Mouse (Mus musculus): ENCODE results near the gene Jpt1.
"Not testable (repeated sequence)": the region's sequence is repeated elsewhere in the genome, so short reads cannot be mapped to it uniquely, and the experiment has no call there.

Gene Jpt1

GRCm38 (mm10) chr11:115512407-115513183, 1.6 kb downstream of the Jpt1 start:
- in situ Hi-C loops (cut with MboI; ENCODE audit: low sequenced_read_pairs) = no loop called here

- in situ Hi-C loops (cut with MboI; ENCODE audit: low sequenced_read_pairs) = no loop called here
Observed at GRCm38 (mm10) chr11:115512004-115512403, 2.2 kb downstream of the Jpt1 start.

GRCm38 (mm10) chr11:115511121-115511520, 3.1 kb downstream of the Jpt1 start:
- in situ Hi-C loops (cut with MboI; ENCODE audit: low sequenced_read_pairs) = no loop called here

- in situ Hi-C loops (cut with MboI; ENCODE audit: low sequenced_read_pairs) = no loop called here
Observed at GRCm38 (mm10) chr11:115510507-115510888, 3.7 kb downstream of the Jpt1 start.

- in situ Hi-C loops (cut with MboI; ENCODE audit: low sequenced_read_pairs) = no loop called here
Observed at GRCm38 (mm10) chr11:115509773-115510506, 4.2 kb downstream of the Jpt1 start.

GRCm38 (mm10) chr11:115508061-115508460, 6.1 kb downstream of the Jpt1 start:
- in situ Hi-C loops (cut with MboI; ENCODE audit: low sequenced_read_pairs) = no loop called here

- in situ Hi-C loops (cut with MboI; ENCODE audit: low sequenced_read_pairs) = no loop called here
Observed at GRCm38 (mm10) chr11:115506586-115506985, 7.6 kb downstream of the Jpt1 start.

GRCm38 (mm10) chr11:115502636-115503035, 11.6 kb downstream of the Jpt1 start:
- in situ Hi-C loops (cut with MboI; ENCODE audit: low sequenced_read_pairs) = no loop called here

GRCm38 (mm10) chr11:115496559-115496958, 17.6 kb downstream of the Jpt1 start:
- in situ Hi-C loops (cut with MboI; ENCODE audit: low sequenced_read_pairs) = not testable (repeated sequence)

- in situ Hi-C loops (cut with MboI; ENCODE audit: low sequenced_read_pairs) = no loop called here
Observed at GRCm38 (mm10) chr11:115492387-115492786, 21.8 kb downstream of the Jpt1 start.

GRCm38 (mm10) chr11:115491356-115492083, 22.7 kb downstream of the Jpt1 start, which contains the start of gene Nt5c:
TSS of gene Nt5c (minus strand) at chr11:115491862.
- in situ Hi-C loops (cut with MboI; ENCODE audit: low sequenced_read_pairs) = no loop called here

- in situ Hi-C loops (cut with MboI; ENCODE audit: low sequenced_read_pairs) = no loop called here
Observed at GRCm38 (mm10) chr11:115490441-115491355, 23.5 kb downstream of the Jpt1 start.

GRCm38 (mm10) chr11:115488551-115489104, 25.6 kb downstream of the Jpt1 start:
- in situ Hi-C loops (cut with MboI; ENCODE audit: low sequenced_read_pairs) = no loop called here

- in situ Hi-C loops (cut with MboI; ENCODE audit: low sequenced_read_pairs) = no loop called here
Observed at GRCm38 (mm10) chr11:115485155-115485554, 29.0 kb downstream of the Jpt1 start.

- in situ Hi-C loops (cut with MboI; ENCODE audit: low sequenced_read_pairs) = no loop called here
Observed at GRCm38 (mm10) chr11:115483726-115484125, 30.5 kb downstream of the Jpt1 start.

- in situ Hi-C loops (cut with MboI; ENCODE audit: low sequenced_read_pairs) = no loop called here
Observed at GRCm38 (mm10) chr11:115483278-115483677, 30.9 kb downstream of the Jpt1 start.

GRCm38 (mm10) chr11:115481553-115482259, 32.5 kb downstream of the Jpt1 start:
- in situ Hi-C loops (cut with MboI; ENCODE audit: low sequenced_read_pairs) = no loop called here

- in situ Hi-C loops (cut with MboI; ENCODE audit: low sequenced_read_pairs) = no loop called here
Observed at GRCm38 (mm10) chr11:115478296-115478938, 35.8 kb downstream of the Jpt1 start.

GRCm38 (mm10) chr11:115477388-115477787, 36.8 kb downstream of the Jpt1 start:
- in situ Hi-C loops (cut with MboI; ENCODE audit: low sequenced_read_pairs) = not testable (repeated sequence)
